Mouse (Mus musculus): Measurements from ENCODE around the gene Olfr1495.
"Not testable (repeated sequence)": the region's sequence is repeated elsewhere in the genome, so short reads cannot be mapped to it uniquely, and the experiment has no call there.

Gene Olfr1495

GRCm38 (mm10) chr19:13764306-13764705 lies at the start of gene Olfr1495:
Gene Olfr1495, plus strand, starts transcription at chr19:13764606.
- in situ Hi-C loops (cut with MboI, MseI), result no loop called here

- in situ Hi-C loops (cut with MboI, MseI), result no loop called here
Observed at GRCm38 (mm10) chr19:13722978-13723377, 41.4 kb upstream of the Olfr1495 start, which contains the start of gene Olfr1493-ps1. Gene Olfr1493-ps1, plus strand, starts transcription at chr19:13723278.

- in situ Hi-C loops (cut with MboI, MseI), result no loop called here
Observed at GRCm38 (mm10) chr19:13739428-13739827, 25.0 kb upstream of the Olfr1495 start, which contains the start of gene Olfr1494. Gene Olfr1494, plus strand, starts transcription at chr19:13739728.

DNA sequence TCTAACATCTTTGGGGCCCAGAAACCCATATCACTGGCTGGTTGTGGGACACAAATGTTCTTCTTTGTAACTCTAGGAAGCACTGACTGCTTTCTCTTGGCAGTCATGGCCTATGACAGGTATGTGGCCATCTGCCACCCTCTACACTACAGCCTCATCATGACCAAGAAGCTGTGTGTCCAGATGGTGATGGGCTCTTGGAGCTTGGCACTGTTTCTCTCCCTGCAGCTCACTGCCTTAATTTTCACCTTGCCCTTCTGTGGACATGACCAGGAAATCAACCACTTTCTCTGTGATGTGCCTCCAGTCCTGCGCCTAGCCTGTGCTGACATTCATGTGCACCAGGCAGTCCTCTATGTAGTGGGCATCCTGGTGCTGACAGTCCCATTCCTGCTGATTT lies 15.0 kb upstream of the Olfr1495 start:
- in situ Hi-C loops (cut with MboI, MseI), result no loop called here

DNA sequence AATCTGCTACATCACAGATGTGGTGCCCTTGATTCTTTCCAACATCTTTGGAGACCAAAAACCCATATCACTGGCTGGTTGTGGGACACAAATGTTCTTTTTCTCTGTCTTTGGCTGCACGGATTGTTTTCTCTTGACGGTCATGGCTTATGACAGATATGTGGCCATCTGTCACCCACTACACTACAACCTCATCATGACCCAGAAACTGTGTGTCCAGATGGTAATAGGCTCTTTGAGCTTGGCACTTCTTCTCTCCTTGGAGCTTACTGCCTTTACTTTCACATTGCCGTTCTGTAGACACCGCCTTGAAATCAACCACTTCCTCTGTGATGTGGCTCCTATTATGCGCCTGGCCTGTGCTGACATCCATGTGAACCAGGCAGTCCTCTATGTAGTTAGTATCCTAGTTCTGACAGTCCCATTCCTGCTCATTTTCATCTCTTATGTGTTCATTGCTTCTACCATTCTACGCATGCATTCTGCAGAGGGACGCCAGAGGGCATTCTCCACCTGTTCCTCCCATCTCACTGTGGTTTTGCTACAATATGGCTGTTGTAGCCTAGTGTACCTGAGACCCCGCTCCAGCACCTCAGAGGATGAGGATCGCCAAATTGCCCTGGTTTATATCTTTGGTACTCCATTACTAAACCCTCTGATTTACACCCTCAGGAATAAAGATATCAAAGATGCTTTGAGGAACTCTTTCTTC lies 4.3 kb downstream of the Olfr1495 start:
- in situ Hi-C loops (cut with MboI, MseI), result no loop called here

DNA sequence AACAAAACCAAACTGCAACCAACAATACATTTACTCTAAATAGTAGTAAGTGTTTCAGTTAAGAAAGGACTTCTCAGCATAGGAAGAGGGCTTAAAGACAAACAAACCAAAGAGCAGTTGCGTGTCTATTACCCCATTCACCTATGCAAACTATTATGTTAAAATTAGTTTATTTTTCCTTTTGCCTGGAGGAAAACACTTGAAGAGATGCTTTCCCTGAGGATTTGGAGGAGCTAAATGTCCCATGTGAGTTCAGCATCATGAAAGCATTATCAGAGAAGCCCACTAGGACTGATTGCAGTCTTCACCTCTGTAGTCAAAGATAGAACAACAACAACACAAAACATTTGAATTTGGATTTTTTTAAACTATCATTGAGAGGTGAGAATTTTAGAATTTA lies 13.2 kb downstream of the Olfr1495 start, which contains the start of gene Olfr1496:
Gene Olfr1496 (plus strand): TSS at position 301 of the 400 bp plus-strand sequence.
- in situ Hi-C loops (cut with MboI, MseI), result no loop called here

DNA sequence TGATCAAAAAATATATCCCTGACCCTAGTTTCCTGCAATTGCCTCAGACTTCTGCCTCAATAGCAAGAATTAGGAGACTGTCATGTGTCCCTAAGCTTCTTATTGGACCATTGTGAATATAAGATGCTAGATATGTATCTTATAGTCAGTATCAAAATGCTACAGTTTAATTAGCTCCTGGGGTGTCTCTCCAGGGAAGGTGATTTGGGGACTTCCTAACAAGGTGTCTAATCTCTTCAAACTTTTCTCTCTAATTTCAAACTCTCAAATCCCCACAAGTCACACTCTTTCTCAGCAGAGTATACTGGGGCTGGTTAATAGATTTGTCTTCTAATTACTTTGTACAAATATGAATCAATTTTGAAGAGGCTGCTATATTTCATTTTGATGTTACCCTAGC lies 33.7 kb downstream of the Olfr1495 start, which contains the start of gene Olfr1497:
Gene Olfr1497 (minus strand): TSS at position 101 of the 400 bp plus-strand sequence.
- in situ Hi-C loops (cut with MboI, MseI), result no loop called here

DNA sequence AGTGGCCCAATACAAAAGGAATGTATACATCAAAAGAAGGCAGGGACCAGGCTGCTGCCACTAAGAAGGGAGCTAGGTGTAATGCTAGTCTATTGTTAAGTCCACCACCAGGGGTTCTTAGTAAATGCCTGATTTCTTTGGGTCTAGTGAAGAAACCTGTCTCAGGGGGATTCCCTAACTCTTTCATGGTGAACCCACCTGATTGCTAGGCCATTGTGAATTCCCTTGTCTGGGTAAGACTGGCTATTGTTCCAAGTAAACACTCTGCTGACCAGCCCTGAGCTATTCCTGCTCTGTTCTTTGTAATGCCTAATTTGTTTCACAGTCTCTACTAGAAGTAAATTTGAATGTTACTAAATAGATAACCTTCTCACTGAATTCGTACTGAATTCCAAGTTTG lies 41.1 kb downstream of the Olfr1495 start:
- in situ Hi-C loops (cut with MboI, MseI), result not testable (repeated sequence)

GRCm38 (mm10) chr19:13812823-13813222 lies 48.4 kb downstream of the Olfr1495 start:
- in situ Hi-C loops (cut with MboI, MseI), result no loop called here

GRCm38 (mm10) chr19:13818827-13819226 lies 54.4 kb downstream of the Olfr1495 start:
- in situ Hi-C loops (cut with MboI, MseI), result no loop called here

DNA sequence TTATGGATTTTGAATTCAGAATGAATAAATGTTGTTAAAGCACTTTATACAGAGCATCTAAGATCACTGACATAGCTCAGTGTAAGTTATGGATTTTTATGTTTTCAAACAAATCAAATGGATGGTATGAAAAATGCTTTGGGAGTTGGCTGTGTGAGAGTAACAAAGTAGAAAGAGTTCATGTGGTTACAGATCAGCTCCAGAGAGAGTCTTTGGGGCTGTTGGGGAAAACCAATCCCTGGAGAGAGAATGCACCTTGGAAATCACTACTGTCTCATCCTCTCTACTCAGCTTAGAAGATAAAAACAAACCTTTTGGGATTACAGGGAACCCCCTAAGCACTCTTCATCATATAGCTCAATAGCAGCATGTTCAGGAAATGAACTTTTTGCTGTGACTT lies 54.9 kb downstream of the Olfr1495 start, which contains the start of gene Olfr1499:
Gene Olfr1499 (minus strand): TSS at position 101 of the 400 bp plus-strand sequence.
- in situ Hi-C loops (cut with MboI, MseI), result no loop called here

All from regulatory T cell (primary cell).